Mouse (Mus musculus): ENCODE data around the gene Iqce.

- TF ChIP-seq POLR2A (IDR thresholded peaks at IDR 0.05; ENCODE audit: insufficient read depth, low read depth, low read length), result no peak
- no peak for TF ChIP-seq CTCF (IDR thresholded peaks at IDR 0.05; ENCODE audit: insufficient read depth, low read depth, low read length)
Measured at GRCm38 (mm10) chr5:140701661-140702060, 517 bp downstream of the Iqce start.
